Mouse (Mus musculus) testis, adult 2 months (tissue): ENCODE data around the gene Aebp1.

Experiments used
- CTCF ChIP-seq: fragments of 200-500 bp; IDR thresholded peaks from 2 replicates; pipeline ENCODE4 v1.5.1; 2012; ENCODE audit warnings: low read depth, mild to moderate bottlenecking, inconsistent platforms, low read length, moderate library complexity; ENCODE audit not compliant: control insufficient read depth, insufficient read depth, insufficient replicate concordance
- POLR2A ChIP-seq: fragments of 200-500 bp; IDR thresholded peaks from 2 replicates; pipeline ENCODE4 v1.6.1; 2012; ENCODE audit warnings: low read depth, mild to moderate bottlenecking, inconsistent platforms, low read length, moderate library complexity; ENCODE audit not compliant: control insufficient read depth

DNA sequence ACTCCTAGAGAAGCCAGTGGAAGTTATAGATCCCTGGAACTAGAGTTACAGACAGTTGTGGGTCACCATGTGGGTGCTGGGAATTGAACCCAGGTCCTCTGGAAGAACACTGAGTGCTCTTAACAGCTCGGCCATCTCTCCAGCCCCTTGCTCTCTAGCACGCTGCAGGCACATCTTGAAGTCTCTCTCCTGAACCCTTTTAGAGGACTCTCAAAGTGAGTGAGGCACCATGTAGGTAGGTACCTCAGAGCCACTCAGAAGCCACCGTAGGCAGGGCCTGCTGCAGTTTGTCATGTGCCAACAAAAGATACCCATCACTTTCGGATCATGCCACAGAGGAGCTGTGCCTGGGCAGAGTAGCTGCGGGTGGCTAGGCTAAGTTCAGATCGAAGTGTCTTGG, 43.1 kb downstream of the Aebp1 start:
- no peak for TF ChIP-seq POLR2A
- TF ChIP-seq CTCF, result no peak
